Mouse (Mus musculus) liver, embryonic 14.5 days (tissue): ENCODE data around the gene Elavl2.

Experiments used
- CTCF ChIP-seq: IDR thresholded peaks from 2 replicates; pipeline ENCODE4 v1.5.1; 2016; ENCODE audit warnings: antibody characterized with exemption, low read depth, control low read depth
- EP300 ChIP-seq: IDR thresholded peaks from 2 replicates; pipeline ENCODE4 v1.6.1; 2016; ENCODE audit warnings: antibody characterized with exemption, low read depth

DNA sequence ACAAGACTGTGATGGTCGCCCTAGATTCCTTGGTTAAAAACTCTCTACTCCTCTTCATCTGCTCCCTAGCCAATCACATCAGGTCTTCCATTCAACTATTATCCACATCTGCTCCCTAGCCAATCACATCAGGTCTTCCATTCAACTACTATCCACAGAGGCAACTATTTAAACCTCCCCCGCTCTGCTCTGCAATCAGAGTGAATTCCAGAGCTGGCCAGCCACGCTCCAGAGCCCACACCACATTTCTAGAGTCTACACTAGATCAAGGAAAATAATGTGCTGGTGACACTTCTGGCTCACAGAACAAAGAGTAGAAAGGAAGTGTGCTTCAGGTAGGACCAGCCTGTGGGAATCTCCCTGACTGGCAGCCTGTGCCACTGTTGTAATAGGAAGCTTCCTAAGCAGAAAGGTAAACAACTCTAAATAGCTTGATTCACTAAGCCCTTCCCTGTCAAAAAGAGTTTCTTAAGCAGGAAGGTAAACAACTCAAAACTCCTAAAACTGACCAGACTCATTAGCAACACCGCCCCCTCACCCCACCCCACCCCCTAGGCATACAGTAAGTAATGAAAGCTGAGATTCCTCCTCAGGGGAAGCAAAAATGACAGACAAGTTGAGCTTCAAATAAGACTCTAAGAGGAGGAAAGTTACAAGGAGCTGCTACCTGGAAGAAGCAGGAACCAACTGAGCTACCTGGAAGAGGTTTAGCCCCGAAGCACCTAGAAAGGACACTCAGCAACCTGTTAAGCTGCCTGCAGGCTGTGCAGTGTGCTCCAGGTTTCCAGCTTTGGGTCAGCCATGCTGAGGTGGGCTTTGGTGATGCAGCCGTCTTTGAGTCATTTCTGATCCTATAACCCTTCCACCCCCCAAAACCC lies 191.9 kb downstream of the Elavl2 start:
- TF ChIP-seq EP300 (no peak), CTCF (no peak)
